ENCODE assay signal across 20 mouse cellular contexts in genomic region chr11:118629718-118630117, GRCm38 (mm10).
DNase-seq lines count a peak whose midpoint lies in the region; ATAC-seq and TF ChIP-seq lines count a peak whose summit lies in the region.
"Had no signal": no experiment of that assay in that cellular context is flagged by ENCODE, and none has a peak within 500 bp of the region (broad histone marks: within the 10 kb centered on the region; RNA-seq: fewer than 3 reads in every experiment).

No protein-coding gene starts in this region.

- intact Hi-C loops in left cerebral cortex, postnatal 14 days (cut with DNase I) = no loop called here

- no peak overlapping the region for H3K27ac ChIP-seq in cerebellum, adult 2 months (ENCODE audit: insufficient read depth, low read length)
- H3K27ac ChIP-seq: embryonic facial prominence, embryonic 13.5 days; forebrain, embryonic 12.5 days; gastrocnemius, adult 2 months; hindbrain, embryonic 15.5 days had no signal

- no peaks in the 10 kb centered on the region for H3K27me3 ChIP-seq in cerebellum, adult 2 months (ENCODE audit: control insufficient read depth, insufficient read depth, low read length)
- H3K27me3 ChIP-seq: embryonic facial prominence, embryonic 13.5 days; forebrain, embryonic 12.5 days; heart, embryonic 12.5 days; hindbrain, embryonic 15.5 days had no signal

- H3K4me1 ChIP-seq in cerebellum, adult 2 months (ENCODE audit: control insufficient read depth, insufficient read depth, low read length) = peaks cover 67% of the 10 kb centered on the region
- no peaks in the 10 kb centered on the region for H3K4me1 ChIP-seq in lung, adult 2 months (ENCODE audit: control insufficient read depth, insufficient read depth, low read length)
- H3K4me1 ChIP-seq: embryonic facial prominence, embryonic 13.5 days; heart, embryonic 12.5 days had no signal

- DNase-seq in cerebellum, adult 11 months = peak; percentile 47
- DNase-seq in cerebellum, adult 2 months = peak; percentile 68 to 77
- peak; percentile 55 to 71 for DNase-seq in cerebellum, postnatal 10 days
- DNase-seq in lung, adult 2 months = no peak
- DNase-seq in left cerebral cortex, postnatal 14 days (ENCODE audit: low spot score in 2 of 2) = no peak
- no peak for DNase-seq in lung, postnatal 10 days
- DNase-seq: adrenal gland, postnatal 10 days; B cell, adult 2 months; forebrain, postnatal 0 days; gastrocnemius, adult 2 months; gastrocnemius, postnatal 25 days; heart, postnatal 36 days; kidney, adult 8-10 months had no signal

- no peak for TF ChIP-seq CTCF in cerebellum, adult 2 months (IDR thresholded peaks at IDR 0.05; ENCODE audit: borderline replicate concordance, insufficient read depth, low read depth, low read length)
- TF ChIP-seq CTCF in lung, adult 2 months (IDR thresholded peaks at IDR 0.05; ENCODE audit: insufficient read depth, low read length) = no peak

- 13% methylated on average over 1 of the region's 1 CpGs for WGBS in cerebellum, adult 2 months
- 93% methylated on average over 1 of the region's 1 CpGs for WGBS in lung, adult 2 months

- no peak; the same call in 1 of the 2 replicates for ATAC-seq in cerebellum, adult (ENCODE audit: insufficient number of reproducible peaks, low FRiP score, low TSS enrichment)
- ATAC-seq: CD4-positive, CD25-positive, alpha-beta regulatory T cell, adult 4 months; forebrain, postnatal 0 days; intestine, embryonic 16.5 days had no signal

- no peak for TF ChIP-seq POLR2A in cerebellum, adult 2 months (IDR thresholded peaks at IDR 0.05; ENCODE audit: borderline replicate concordance, insufficient read depth, low read length)
- TF ChIP-seq POLR2A in lung, adult 2 months (IDR thresholded peaks at IDR 0.05; ENCODE audit: borderline replicate concordance, extremely low read depth, low read depth, low read length) = no peak

- H3K4me3 ChIP-seq in cerebellum, adult 2 months (replicated peaks; ENCODE audit: insufficient read depth, low read depth, low read length) = no peak overlapping the region
- no peak overlapping the region for H3K4me3 ChIP-seq in lung, adult 2 months (replicated peaks; ENCODE audit: extremely low read depth, low read depth, low read length)
- H3K4me3 ChIP-seq: embryonic facial prominence, embryonic 13.5 days; forebrain, embryonic 12.5 days; gastrocnemius, adult 2 months; heart, embryonic 12.5 days; hindbrain, embryonic 15.5 days had no signal

Comparison
In these comparisons a context has a peak if more than half of its experiments do, and no peak if none do; other contexts are left out.
1. DNase-seq: peak in cerebellum, adult 11 months (single experiment), cerebellum, adult 2 months (2 of 2) and cerebellum, postnatal 10 days (2 of 2); none in lung, adult 2 months (single experiment), left cerebral cortex, postnatal 14 days (0 of 2) and lung, postnatal 10 days (single experiment).